Mouse (Mus musculus) brain, embryonic 14.5 days (tissue): ENCODE measurements around the gene Gm11172.

Experiments used
- CTCF ChIP-seq: fragments of 200-500 bp; IDR thresholded peaks from 2 replicates; pipeline ENCODE4 v1.5.1; 2012; ENCODE audit warnings: inconsistent platforms, mild to moderate bottlenecking, moderate library complexity, borderline replicate concordance; ENCODE audit not compliant: insufficient read depth, insufficient read length; ENCODE audit errors: extremely low read depth
- POLR2A ChIP-seq: fragments of 200-500 bp; IDR thresholded peaks from 2 replicates; pipeline ENCODE4 v1.6.1; 2012; ENCODE audit warnings: mild to moderate bottlenecking, inconsistent platforms, borderline replicate concordance; ENCODE audit not compliant: poor library complexity, insufficient read depth, insufficient read length, severe bottlenecking; ENCODE audit errors: extremely low read depth

DNA sequence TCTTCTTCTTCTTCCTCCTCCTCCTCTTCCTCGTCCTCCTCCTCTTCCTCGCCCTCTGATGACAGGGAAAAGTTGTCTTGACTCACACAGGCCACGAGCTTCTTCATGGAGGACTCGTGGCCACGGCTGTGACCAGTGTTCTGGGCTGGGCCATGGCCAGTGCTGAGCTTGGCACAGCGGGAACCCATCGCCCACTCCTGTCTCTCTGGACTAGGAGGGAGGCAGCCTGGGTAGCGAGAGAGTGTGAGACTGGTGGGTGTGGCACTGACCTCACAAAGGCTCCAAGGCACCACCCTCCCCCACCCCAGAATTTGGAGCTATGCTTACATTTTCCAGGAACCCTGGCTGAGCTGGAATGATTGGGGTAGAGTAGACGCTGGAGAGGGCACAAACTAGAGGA, 22.0 kb upstream of the Gm11172 start, which contains the start of gene Prm3:
- TF ChIP-seq POLR2A (no peak), CTCF (no peak)
